Mouse (Mus musculus): ENCODE measurements around the gene Npy4r. TPM values are rescaled to one million over a fixed set of nuclear protein-coding genes. Genes with fewer than 3 reads are reported as not detected.

Npy4r gene
- polyA plus RNA-seq, 1 experiment from 2014 or later, result not detected

GRCm38 (mm10) chr14:34190361-34190760 lies 38.1 kb upstream of the Npy4r start:
- no peak for TF ChIP-seq CTCF (IDR thresholded peaks at IDR 0.05)
- TF ChIP-seq EP300 (IDR thresholded peaks at IDR 0.05), result no peak
- Histone ChIP-seq H3K27ac (ENCODE audit: low read length) (no peak overlapping the region), H3K9me3 (ENCODE audit: low read length) (no peaks in the 10 kb centered on the region), H3K4me3 (ENCODE audit: low read depth, low read length) (no peak overlapping the region), H3K27me3 (replicated peaks; ENCODE audit: insufficient read depth, low read length) (no peaks in the 10 kb centered on the region), H3K4me1 (ENCODE audit: insufficient read depth, low read depth, low read length) (no peaks in the 10 kb centered on the region), H3K36me3 (ENCODE audit: insufficient read depth, low read length) (no peaks in the 10 kb centered on the region), H3K4me2 (replicated peaks; ENCODE audit: low read depth, low read length) (no peak overlapping the region), H3K9ac (replicated peaks; ENCODE audit: low read depth) (no peak overlapping the region)
- WGBS, result 55% methylated on average over 7 of the region's 7 CpGs
- ATAC-seq (no peak), DNase-seq (ENCODE audit: low spot score) (no peak)

GRCm38 (mm10) chr14:34188629-34189028 lies 36.3 kb upstream of the Npy4r start:
- ATAC-seq, result peak; percentile 50; the same call in 1 of the 2 replicates
- no peak for TF ChIP-seq EP300 (IDR thresholded peaks at IDR 0.05)
- TF ChIP-seq CTCF (IDR thresholded peaks at IDR 0.05), result peak; percentile 85
- no peak overlapping the region for H3K27ac ChIP-seq (ENCODE audit: low read length)

GRCm38 (mm10) chr14:34183101-34183500 lies 30.8 kb upstream of the Npy4r start:
- no peak for TF ChIP-seq EP300 (IDR thresholded peaks at IDR 0.05)
- no peak for TF ChIP-seq CTCF (IDR thresholded peaks at IDR 0.05)
- DNase-seq (ENCODE audit: low spot score) (no peak), ATAC-seq (no peak)
- no peak overlapping the region for H3K4me2 ChIP-seq (replicated peaks; ENCODE audit: low read depth, low read length)
- no peak overlapping the region for H3K4me3 ChIP-seq (ENCODE audit: low read depth, low read length)
- no peaks in the 10 kb centered on the region for H3K9me3 ChIP-seq (ENCODE audit: low read length)
- no peaks in the 10 kb centered on the region for H3K4me1 ChIP-seq (ENCODE audit: insufficient read depth, low read depth, low read length)
- no peaks in the 10 kb centered on the region for H3K36me3 ChIP-seq (ENCODE audit: insufficient read depth, low read length)
- H3K27me3 ChIP-seq (replicated peaks; ENCODE audit: insufficient read depth, low read length), result no peaks in the 10 kb centered on the region
- H3K27ac ChIP-seq (ENCODE audit: low read length), result no peak overlapping the region
- 74% methylated on average over 1 of the region's 1 CpGs for WGBS
- no peak overlapping the region for H3K9ac ChIP-seq (replicated peaks; ENCODE audit: low read depth)

More at GRCm38 (mm10) chr14:34188629-34189028, 36.3 kb upstream of the Npy4r start:
- no peaks in the 10 kb centered on the region for H3K9me3 ChIP-seq (ENCODE audit: low read length)
- H3K27me3 ChIP-seq (replicated peaks; ENCODE audit: insufficient read depth, low read length), result no peaks in the 10 kb centered on the region
- 72% methylated on average over 5 of the region's 5 CpGs for WGBS
- H3K4me2 ChIP-seq (replicated peaks; ENCODE audit: low read depth, low read length), result no peak overlapping the region
- H3K4me3 ChIP-seq (ENCODE audit: low read depth, low read length), result no peak overlapping the region
- H3K36me3 ChIP-seq (ENCODE audit: insufficient read depth, low read length), result no peaks in the 10 kb centered on the region
- H3K4me1 ChIP-seq (ENCODE audit: insufficient read depth, low read depth, low read length), result no peaks in the 10 kb centered on the region
- peak; percentile 65 for DNase-seq (ENCODE audit: low spot score)
- H3K9ac ChIP-seq (replicated peaks; ENCODE audit: low read depth), result no peak overlapping the region

- TF ChIP-seq CTCF (IDR thresholded peaks at IDR 0.05) (no peak), EP300 (IDR thresholded peaks at IDR 0.05) (no peak)
- Histone ChIP-seq H3K36me3 (ENCODE audit: insufficient read depth, low read length) (no peaks in the 10 kb centered on the region), H3K27ac (ENCODE audit: low read length) (no peak overlapping the region), H3K9ac (replicated peaks; ENCODE audit: low read depth) (no peak overlapping the region), H3K9me3 (ENCODE audit: low read length) (no peaks in the 10 kb centered on the region), H3K4me2 (replicated peaks; ENCODE audit: low read depth, low read length) (no peak overlapping the region), H3K4me1 (ENCODE audit: insufficient read depth, low read depth, low read length) (no peaks in the 10 kb centered on the region), H3K27me3 (replicated peaks; ENCODE audit: insufficient read depth, low read length) (no peaks in the 10 kb centered on the region), H3K4me3 (ENCODE audit: low read depth, low read length) (no peak overlapping the region)
- ATAC-seq (no peak), DNase-seq (ENCODE audit: low spot score) (no peak)
- 77% methylated on average over 3 of the region's 3 CpGs for whole genome bisulfite sequencing
These were observed 27.1 kb upstream of the Npy4r start for GRCm38 (mm10) chr14:34179351-34179750.

GRCm38 (mm10) chr14:34171107-34171506 lies 18.8 kb upstream of the Npy4r start:
- Histone ChIP-seq H3K4me1 (ENCODE audit: insufficient read depth, low read depth, low read length) (no peaks in the 10 kb centered on the region), H3K27ac (ENCODE audit: low read length) (no peak overlapping the region), H3K4me2 (replicated peaks; ENCODE audit: low read depth, low read length) (no peak overlapping the region), H3K36me3 (ENCODE audit: insufficient read depth, low read length) (no peaks in the 10 kb centered on the region), H3K27me3 (replicated peaks; ENCODE audit: insufficient read depth, low read length) (no peaks in the 10 kb centered on the region), H3K9ac (replicated peaks; ENCODE audit: low read depth) (no peak overlapping the region), H3K4me3 (ENCODE audit: low read depth, low read length) (no peak overlapping the region), H3K9me3 (ENCODE audit: low read length) (no peaks in the 10 kb centered on the region)
- no peak for ATAC-seq
- no peak for TF ChIP-seq EP300 (IDR thresholded peaks at IDR 0.05)
- TF ChIP-seq CTCF (IDR thresholded peaks at IDR 0.05), result no peak
- WGBS, result 61% methylated on average over 3 of the region's 3 CpGs
- DNase-seq (ENCODE audit: low spot score), result no peak

- Histone ChIP-seq H3K4me2 (replicated peaks; ENCODE audit: low read depth, low read length) (no peak overlapping the region), H3K4me3 (ENCODE audit: low read depth, low read length) (no peak overlapping the region), H3K9ac (replicated peaks; ENCODE audit: low read depth) (no peak overlapping the region), H3K9me3 (ENCODE audit: low read length) (no peaks in the 10 kb centered on the region), H3K27me3 (replicated peaks; ENCODE audit: insufficient read depth, low read length) (no peaks in the 10 kb centered on the region), H3K4me1 (ENCODE audit: insufficient read depth, low read depth, low read length) (no peaks in the 10 kb centered on the region; the same call in 1 of the 2 replicates), H3K27ac (ENCODE audit: low read length) (no peak overlapping the region), H3K36me3 (ENCODE audit: insufficient read depth, low read length) (no peaks in the 10 kb centered on the region)
- no peak for DNase-seq (ENCODE audit: low spot score)
- ATAC-seq, result no peak
- TF ChIP-seq EP300 (IDR thresholded peaks at IDR 0.05) (no peak), CTCF (IDR thresholded peaks at IDR 0.05) (no peak)
- 69% methylated on average over 12 of the region's 12 CpGs for WGBS
These were observed 3.5 kb upstream of the Npy4r start for GRCm38 (mm10) chr14:34155752-34156151.
